In genomic region chr3:95664940-95665352, GRCm38 (mm10) we compare ENCODE assay signal across 8 mouse cellular contexts. TPM values are rescaled to one million over a fixed set of nuclear protein-coding genes. Genes with fewer than 3 reads are reported as not detected.
A peak's percentile ranks its signal among the peaks of the same experiment; 100 is the strongest.
DNase-seq lines count a peak whose midpoint lies in the region; ATAC-seq and TF ChIP-seq lines count a peak whose summit lies in the region.

No protein-coding gene starts in this region.

- peaks cover 27% of the 10 kb centered on the region for H3K36me3 ChIP-seq in heart, embryonic 11.5 days (ENCODE audit: control insufficient read depth, insufficient read depth, low read length)
- peaks cover 72% of the 10 kb centered on the region for H3K36me3 ChIP-seq in liver, embryonic 13.5 days
- peaks cover 59% of the 10 kb centered on the region for H3K36me3 ChIP-seq in hindbrain, embryonic 14.5 days (replicated peaks; ENCODE audit: control insufficient read depth, insufficient read depth)

- intact Hi-C loops in heart, postnatal 25 days (cut with DNase I), result no loop called here

- TF ChIP-seq CTCF in layer of hippocampus, adult 2 months (conservative IDR thresholded peaks at IDR 0.05), result no peak

- no peak for DNase-seq in heart, postnatal 25 days (ENCODE audit: low spot score)
- peak; percentile 58 for DNase-seq in A20 (ENCODE audit: low read depth, low spot score)
- no peak for DNase-seq in liver, embryonic 13.5 days
- DNase-seq in frontal cortex, postnatal 10 days (ENCODE audit: low spot score in 2 of 2), result no peak
- no peak for DNase-seq in hindbrain, embryonic 14.5 days (ENCODE audit: low spot score)
- DNase-seq in layer of hippocampus, adult 2 months (ENCODE audit: low spot score in 2 of 2), result no peak

- no peak for ATAC-seq in heart, embryonic 11.5 days (replicated peaks; ENCODE audit: insufficient number of reproducible peaks, low FRiP score, low TSS enrichment)
- ATAC-seq in liver, embryonic 13.5 days (ENCODE audit: low read depth), result peak; percentile 57
- ATAC-seq in hindbrain, embryonic 14.5 days (ENCODE audit: low FRiP score), result no peak

- H3K27me3 ChIP-seq in heart, embryonic 11.5 days (ENCODE audit: control insufficient read depth, insufficient read depth, low read length), result no peaks in the 10 kb centered on the region
- no peaks in the 10 kb centered on the region for H3K27me3 ChIP-seq in liver, embryonic 13.5 days
- no peaks in the 10 kb centered on the region for H3K27me3 ChIP-seq in hindbrain, embryonic 14.5 days (ENCODE audit: control insufficient read depth, insufficient read depth, low read length)

- H3K9ac ChIP-seq in heart, embryonic 11.5 days (ENCODE audit: low read depth, low read length), result no peak overlapping the region
- H3K9ac ChIP-seq in liver, embryonic 13.5 days, result peak overlapping the region; percentile 49
- no peak overlapping the region for H3K9ac ChIP-seq in hindbrain, embryonic 14.5 days

- peak overlapping the region; percentile 78 for H3K27ac ChIP-seq in heart, embryonic 11.5 days (ENCODE audit: low read depth, low read length)
- H3K27ac ChIP-seq in brown adipose tissue, adult 24 weeks (replicated peaks; ENCODE audit: low read depth, low read length), result peak overlapping the region; percentile 9; the same call in 1 of the 2 replicates
- peak overlapping the region; percentile 88 for H3K27ac ChIP-seq in liver, embryonic 13.5 days
- no peak overlapping the region for H3K27ac ChIP-seq in hindbrain, embryonic 14.5 days
- H3K27ac ChIP-seq in layer of hippocampus, adult 2 months, result no peak overlapping the region

- no peak overlapping the region; the same call in 1 of the 2 replicates for H3K4me2 ChIP-seq in heart, embryonic 11.5 days
- H3K4me2 ChIP-seq in liver, embryonic 13.5 days, result peak overlapping the region; percentile 49
- no peak overlapping the region for H3K4me2 ChIP-seq in hindbrain, embryonic 14.5 days (replicated peaks)

- no peaks in the 10 kb centered on the region for H3K9me3 ChIP-seq in heart, embryonic 11.5 days (replicated peaks; ENCODE audit: control insufficient read depth, low read length)
- no peaks in the 10 kb centered on the region for H3K9me3 ChIP-seq in liver, embryonic 13.5 days (replicated peaks)
- no peaks in the 10 kb centered on the region for H3K9me3 ChIP-seq in hindbrain, embryonic 14.5 days (ENCODE audit: control insufficient read depth, low read length)

- H3K4me1 ChIP-seq in heart, embryonic 11.5 days (ENCODE audit: control insufficient read depth, insufficient read depth, low read length), result peaks cover 69% of the 10 kb centered on the region
- H3K4me1 ChIP-seq in brown adipose tissue, adult 24 weeks (ENCODE audit: control insufficient read depth, insufficient read depth, insufficient read length, low read length), result peaks cover 54% of the 10 kb centered on the region
- H3K4me1 ChIP-seq in liver, embryonic 13.5 days (replicated peaks), result peaks cover 97% of the 10 kb centered on the region
- H3K4me1 ChIP-seq in hindbrain, embryonic 14.5 days (replicated peaks; ENCODE audit: control insufficient read depth, insufficient read depth, low read length), result peaks cover 48% of the 10 kb centered on the region

- WGBS in heart, embryonic 11.5 days (ENCODE audit: insufficient replicate concordance), result 84% methylated on average over 4 of the region's 4 CpGs
- WGBS in liver, embryonic 13.5 days (ENCODE audit: insufficient replicate concordance), result 72% methylated on average over 4 of the region's 4 CpGs
- 91% methylated on average over 4 of the region's 4 CpGs for WGBS in hindbrain, embryonic 14.5 days

- no peak overlapping the region for H3K4me3 ChIP-seq in heart, embryonic 11.5 days (ENCODE audit: low read depth, low read length)
- no peak overlapping the region for H3K4me3 ChIP-seq in brown adipose tissue, adult 24 weeks (ENCODE audit: insufficient read depth, low read depth, low read length)
- peak overlapping the region; percentile 3 for H3K4me3 ChIP-seq in liver, embryonic 13.5 days (replicated peaks)
- no peak overlapping the region for H3K4me3 ChIP-seq in hindbrain, embryonic 14.5 days (replicated peaks; ENCODE audit: low read length)
- no peak overlapping the region for H3K4me3 ChIP-seq in layer of hippocampus, adult 2 months

RNA-seq across cellular contexts. Expression of gene Mcl1, which starts 6.4 kb away (rescaled TPM):
- polyA plus RNA-seq in heart, embryonic 11.5 days (2014; fragmentation: Nextera tagmentation; extraction: Ambion mirVana), result 46.3 and 49.8 TPM in 2 replicates
- 100 to 1,000 TPM; 128 to 152 TPM for total RNA-seq in heart, postnatal 25 days (2021)
- polyA plus RNA-seq in brown adipose tissue, adult 24 weeks (2012; ENCODE audit: insufficient read depth, insufficient read length, missing spikeins), result 56.1 and 61.6 TPM in 2 replicates
- polyA plus RNA-seq in liver, embryonic 13.5 days (2015; fragmentation: Nextera tagmentation; extraction: Ambion mirVana), result 31.8 and 33.3 TPM in 2 replicates
- 60.3 and 72.3 TPM in 2 replicates for polyA plus RNA-seq in hindbrain, embryonic 14.5 days (2014; fragmentation: Nextera tagmentation; extraction: Ambion mirVana)
- total RNA-seq in layer of hippocampus, adult 2 months (2021), result 10 to 100 TPM; 49.6 to 55.2 TPM

RNA-seq across cellular contexts. Expression of gene Adamtsl4, which starts 22.8 kb away (rescaled TPM):
- 3.5 and 5.1 TPM in 2 replicates for polyA plus RNA-seq in heart, embryonic 11.5 days (2014; fragmentation: Nextera tagmentation; extraction: Ambion mirVana)
- 10 to 100 TPM; 52.6 to 64.6 TPM for total RNA-seq in heart, postnatal 25 days (2021)
- polyA plus RNA-seq in brown adipose tissue, adult 24 weeks (2012; ENCODE audit: insufficient read depth, insufficient read length, missing spikeins), result 2.5 and 6.6 TPM in 2 replicates
- 0.37 and 0.83 TPM in 2 replicates for polyA plus RNA-seq in liver, embryonic 13.5 days (2015; fragmentation: Nextera tagmentation; extraction: Ambion mirVana)
- polyA plus RNA-seq in hindbrain, embryonic 14.5 days (2014; fragmentation: Nextera tagmentation; extraction: Ambion mirVana), result 0.35 and 1.3 TPM in 2 replicates
- 1 to 10 TPM; 7.0 to 7.9 TPM for total RNA-seq in layer of hippocampus, adult 2 months (2021)

RNA-seq across cellular contexts. Expression of gene Ensa, which starts 40.2 kb away (rescaled TPM):
- polyA plus RNA-seq in heart, embryonic 11.5 days (2014; fragmentation: Nextera tagmentation; extraction: Ambion mirVana), result 52.7 and 55.4 TPM in 2 replicates
- total RNA-seq in heart, postnatal 25 days (2021), result 10 to 100 TPM; 67.4 to 72.2 TPM
- 38.4 and 51.4 TPM in 2 replicates for polyA plus RNA-seq in brown adipose tissue, adult 24 weeks (2012; ENCODE audit: insufficient read depth, insufficient read length, missing spikeins)
- polyA plus RNA-seq in liver, embryonic 13.5 days (2015; fragmentation: Nextera tagmentation; extraction: Ambion mirVana), result 33.4 and 36.8 TPM in 2 replicates
- 95.1 and 102 TPM in 2 replicates for polyA plus RNA-seq in hindbrain, embryonic 14.5 days (2014; fragmentation: Nextera tagmentation; extraction: Ambion mirVana)
- total RNA-seq in layer of hippocampus, adult 2 months (2021), result 100 to 1,000 TPM; 302 to 322 TPM

Comparison
In these comparisons a context has a peak if more than half of its experiments do, and no peak if none do; other contexts are left out.
1. H3K27ac ChIP-seq: peak in heart, embryonic 11.5 days (single experiment), brown adipose tissue, adult 24 weeks (single experiment) and liver, embryonic 13.5 days (single experiment); none in hindbrain, embryonic 14.5 days (single experiment) and layer of hippocampus, adult 2 months (single experiment).